Mouse (Mus musculus) stomach, embryonic 14.5 days (tissue): Measurements from ENCODE around the gene Rbm48. TPM values are rescaled to one million over a fixed set of nuclear protein-coding genes. Genes with fewer than 3 reads are reported as not detected.

Source experiments
- ATAC-seq: fragments of 200-750 bp; cut with Nextera tagmentation; 2 replicates; pipeline ENCODE4 v1.8.0; 2017; ENCODE audit warnings: low read depth, moderate TSS enrichment; ENCODE audit not compliant: insufficient number of reproducible peaks, insufficient read depth, low FRiP score
- H3K27ac ChIP-seq: fragments of 300-500 bp; sonication (generic); 2 replicates; pipeline ENCODE4 v1.5.1; 2014; ENCODE audit warnings: mild to moderate bottlenecking, low read length, moderate library complexity, mixed read lengths
- H3K27me3 ChIP-seq: fragments of 300-500 bp; sonication (generic); 2 replicates; pipeline ENCODE4 v1.6.1; 2014; ENCODE audit warnings: low read length, control low read depth, mixed read lengths; ENCODE audit not compliant: control insufficient read depth, insufficient read depth
- H3K36me3 ChIP-seq: fragments of 300-500 bp; sonication (generic); 2 replicates; pipeline ENCODE4 v1.6.1; 2014; ENCODE audit warnings: mild to moderate bottlenecking, control low read depth, low read length, moderate library complexity, mixed read lengths; ENCODE audit not compliant: control insufficient read depth, insufficient read depth
- H3K4me1 ChIP-seq: fragments of 300-500 bp; sonication (generic); 2 replicates; pipeline ENCODE4 v1.6.1; 2014; ENCODE audit warnings: low read length, control low read depth, mixed read lengths; ENCODE audit not compliant: control insufficient read depth, insufficient read depth
- H3K4me2 ChIP-seq: fragments of 300-500 bp; sonication (generic); replicated peaks from 2 replicates; pipeline ENCODE4 v1.6.1; 2014; ENCODE audit warnings: low read depth, low read length, control low read depth
- H3K4me3 ChIP-seq: fragments of 300-500 bp; sonication (generic); 2 replicates; pipeline ENCODE4 v1.5.1; 2014; ENCODE audit warnings: low read depth, low read length, control low read depth
- H3K9ac ChIP-seq: fragments of 300-500 bp; sonication (generic); replicated peaks from 2 replicates; pipeline ENCODE4 v1.6.1; 2014; ENCODE audit warnings: low read depth, mild to moderate bottlenecking, control low read depth, low read length, moderate library complexity, mixed read lengths
- H3K9me3 ChIP-seq: fragments of 300-500 bp; sonication (generic); 2 replicates; pipeline ENCODE4 v1.6.1; 2016; ENCODE audit warnings: low read depth, low read length, control low read depth; ENCODE audit not compliant: control insufficient read depth
- WGBS: fragments of 180-500 bp; shearing (Covaris S2); extraction: QIAGEN DNeasy Blood & Tissue Kit; methylation state at CpG from one replicate; pipeline ENCODE4 v1.1.7; 2014; 5-methylcytosine and 5-hydroxymethylcytosine counted together
- polyA plus RNA-seq: library from polyadenylated mRNA; unstranded; fragments of >200 nt; fragmentation: Nextera tagmentation; extraction: Ambion mirVana; gene quantifications from 2 replicates; pipeline ENCODE4 v1.2.1, GENCODE M21; 2014

Gene Rbm48
- polyA plus RNA-seq, 1 experiment from 2014 or later: 16.9 TPM

DNA sequence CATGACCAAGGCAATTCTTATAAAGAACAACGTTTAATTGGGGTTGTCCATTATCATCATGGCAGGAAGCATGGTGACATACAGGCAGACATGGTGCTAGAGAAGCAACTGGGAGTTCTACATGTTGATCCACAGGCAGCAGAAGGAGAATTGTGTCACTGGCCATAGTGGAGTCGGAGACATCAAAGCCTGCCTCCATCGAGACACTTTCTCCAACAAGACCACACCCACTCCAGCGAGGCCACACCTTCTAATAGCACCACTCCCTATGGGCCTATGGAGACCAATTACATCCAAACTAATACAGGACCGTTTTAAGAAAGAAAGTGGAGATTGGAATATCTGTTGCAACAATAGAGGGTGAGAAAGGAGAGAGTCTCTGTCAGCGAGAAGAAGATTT, 54.5 kb downstream of the Rbm48 start:
- no peak overlapping the region for H3K4me2 ChIP-seq
- no peak overlapping the region for H3K27ac ChIP-seq
- no peaks in the 10 kb centered on the region for H3K9me3 ChIP-seq
- no peaks in the 10 kb centered on the region for H3K36me3 ChIP-seq
- no peak overlapping the region for H3K9ac ChIP-seq
- no peak overlapping the region for H3K4me3 ChIP-seq
- no peaks in the 10 kb centered on the region for H3K27me3 ChIP-seq
- peaks cover 8% of the 10 kb centered on the region for H3K4me1 ChIP-seq
- no peak for ATAC-seq
- 77% methylated on average over 6 of the region's 6 CpGs for WGBS

DNA sequence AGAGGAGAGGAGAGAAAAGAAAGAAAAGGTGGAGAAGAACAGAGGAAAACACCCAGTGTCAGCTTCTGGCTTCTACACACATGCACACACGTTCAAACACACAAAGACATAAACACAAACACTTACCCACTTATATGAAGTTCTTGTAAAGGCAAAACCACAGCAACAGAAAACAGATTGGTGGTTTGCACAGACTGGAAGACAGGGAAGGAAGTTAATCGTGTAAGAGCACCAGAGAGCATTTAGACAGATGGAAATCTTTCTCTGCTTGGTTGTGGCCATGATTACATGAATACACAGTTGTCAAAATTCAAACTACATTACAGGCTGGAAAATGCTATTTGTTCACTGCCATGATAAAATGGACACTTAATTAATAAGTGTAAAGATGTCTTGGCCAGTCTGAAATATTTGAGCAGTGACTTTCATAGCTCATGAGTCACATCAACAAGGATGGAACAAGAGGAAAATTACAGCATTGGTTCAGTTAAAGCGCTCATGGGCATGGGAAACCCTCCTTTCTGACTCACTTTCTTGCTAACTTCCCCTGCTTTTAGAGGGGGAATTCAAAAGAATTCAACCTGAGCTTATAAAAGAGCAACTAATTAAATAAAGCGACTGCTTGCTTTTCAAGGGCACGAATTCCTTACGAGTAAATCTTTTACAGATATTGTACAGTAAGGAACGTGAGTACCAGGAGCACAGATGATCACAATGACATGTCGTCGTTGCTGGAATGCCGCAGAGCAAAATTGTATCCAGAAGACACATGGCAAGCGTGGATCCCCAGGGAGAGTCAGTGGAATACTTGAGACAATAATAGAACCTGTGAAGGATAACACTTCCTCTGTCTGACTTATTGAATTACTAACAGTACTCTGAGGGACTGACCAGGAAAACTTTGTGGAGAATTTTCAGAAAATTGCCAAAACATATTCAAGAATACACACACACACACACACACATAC, 57.6 kb downstream of the Rbm48 start:
- 55% methylated on average over 11 of the region's 11 CpGs for WGBS
- H3K27ac ChIP-seq: no peak overlapping the region

DNA sequence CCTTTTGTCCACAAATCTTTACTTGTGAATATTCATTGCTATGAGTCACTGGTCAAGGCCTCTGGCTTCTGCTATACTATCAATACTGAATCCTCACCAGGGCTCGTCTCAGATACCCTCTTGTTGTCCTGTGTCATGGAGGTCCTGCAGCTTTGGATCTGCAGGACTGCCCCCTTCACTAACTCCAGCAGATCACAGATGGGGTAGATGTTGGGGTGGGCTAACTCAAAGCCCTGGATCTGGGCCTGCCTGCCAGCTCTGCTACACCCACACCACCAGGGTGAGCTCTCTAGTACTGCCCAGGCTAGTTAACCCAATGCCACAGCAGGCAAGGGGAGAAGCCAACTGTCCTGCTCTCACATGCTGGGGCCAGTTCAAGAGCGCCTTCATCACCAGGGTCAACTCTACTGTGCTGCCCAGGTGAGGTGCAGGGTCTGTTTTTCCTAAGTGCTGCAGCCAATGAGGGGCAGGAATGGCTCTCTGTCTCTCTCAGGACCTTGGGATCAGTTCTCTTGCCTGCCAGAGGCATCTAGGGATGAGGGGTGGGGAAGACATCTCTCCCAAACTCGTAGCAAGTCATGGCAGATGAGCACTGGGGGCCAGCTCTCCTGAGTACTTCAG, 59.7 kb downstream of the Rbm48 start:
- 71% methylated on average over 3 of the region's 3 CpGs for WGBS

More for the DNA sequence above, 57.6 kb downstream of the Rbm48 start:
- ATAC-seq: no peak
- Histone ChIP-seq H3K4me3 (no peak overlapping the region), H3K36me3 (no peaks in the 10 kb centered on the region), H3K9me3 (no peaks in the 10 kb centered on the region), H3K4me1 (no peaks in the 10 kb centered on the region), H3K27me3 (no peaks in the 10 kb centered on the region), H3K9ac (no peak overlapping the region), H3K4me2 (no peak overlapping the region)

More for the DNA sequence above, 59.7 kb downstream of the Rbm48 start:
- no peak overlapping the region for H3K9ac ChIP-seq
- ATAC-seq: no peak
- no peaks in the 10 kb centered on the region for H3K4me1 ChIP-seq
- no peaks in the 10 kb centered on the region for H3K36me3 ChIP-seq
- H3K9me3 ChIP-seq: no peaks in the 10 kb centered on the region
- H3K4me2 ChIP-seq: no peak overlapping the region
- no peak overlapping the region for H3K4me3 ChIP-seq
- no peaks in the 10 kb centered on the region for H3K27me3 ChIP-seq
- H3K27ac ChIP-seq: no peak overlapping the region

Other genes starting within 250 kb of the Rbm48 start
- gene Fam133b, start 52.8 kb downstream of the Rbm48 start, polyA plus RNA-seq: 39.0 and 44.4 TPM in 2 replicates
- gene 1700109H08Rik, start 25.0 kb downstream of the Rbm48 start, polyA plus RNA-seq: 4.7 and 5.4 TPM in 2 replicates
- 19.2 and 19.8 TPM in 2 replicates for gene Pex1, start 519 bp downstream of the Rbm48 start, polyA plus RNA-seq
- gene Tmbim7, start 54.6 kb upstream of the Rbm48 start, polyA plus RNA-seq: not detected in 2 replicates
- gene Gatad1, start 60.6 kb upstream of the Rbm48 start, polyA plus RNA-seq: 73.9 and 76.3 TPM in 2 replicates
- gene Ankib1, start 206.3 kb upstream of the Rbm48 start, polyA plus RNA-seq: 13.5 and 14.0 TPM in 2 replicates
- 48.9 and 49.9 TPM in 2 replicates for gene Krit1, start 206.6 kb upstream of the Rbm48 start, polyA plus RNA-seq
- gene Lrrd1, start 248.6 kb upstream of the Rbm48 start, polyA plus RNA-seq: 0.10 TPM in 1 of 2 replicates, not detected in the other